Mouse (Mus musculus) C2C12 (cell line): Measurements from ENCODE around the gene Olfr1392. TPM values are rescaled to one million over a fixed set of nuclear protein-coding genes. Genes with fewer than 3 reads are reported as not detected.

Experiments used
- H3K27me3 ChIP-seq: one replicate; pipeline ENCODE4 v1.6.1; 2011; ENCODE audit not compliant: control insufficient read depth, insufficient read depth, insufficient read length
- H3K36me3 ChIP-seq: one replicate; pipeline ENCODE4 v1.6.1; 2011; ENCODE audit not compliant: control insufficient read depth, insufficient read depth
- H3K4me3 ChIP-seq: one replicate; pipeline ENCODE4 v1.5.1; 2011; ENCODE audit warnings: mild to moderate bottlenecking, control low read depth; ENCODE audit not compliant: poor library complexity, insufficient read depth, severe bottlenecking
- H3K79me2 ChIP-seq: one replicate; pipeline ENCODE4 v1.6.1; 2011; ENCODE audit not compliant: control insufficient read depth, insufficient read depth
- H3K79me3 ChIP-seq: one replicate; pipeline ENCODE4 v1.6.1; 2011; ENCODE audit warnings: low read depth, control low read depth
- H3ac ChIP-seq: one replicate; pipeline ENCODE3; 2011; ENCODE audit warnings: low read depth; ENCODE audit not compliant: control insufficient read depth, insufficient read length
- CEBPB ChIP-seq: IDR thresholded peaks from one replicate; pipeline ENCODE4 v1.6.1; 2011; ENCODE audit warnings: low read depth, mild to moderate bottlenecking, control low read depth, moderate library complexity
- CTCF ChIP-seq: IDR thresholded peaks from one replicate; pipeline ENCODE4 v1.5.1; 2011; ENCODE audit not compliant: control insufficient read depth, insufficient read depth, insufficient read length
- FOSL1 ChIP-seq: IDR thresholded peaks from one replicate; pipeline ENCODE4 v1.8.0; 2011; ENCODE audit warnings: mild to moderate bottlenecking, low read length; ENCODE audit not compliant: poor library complexity, insufficient read depth, severe bottlenecking
- MAX ChIP-seq: IDR thresholded peaks from one replicate; pipeline ENCODE4 v1.6.1; 2011; ENCODE audit warnings: mild to moderate bottlenecking, control low read depth
- MYOD1 ChIP-seq: IDR thresholded peaks from one replicate; pipeline ENCODE4 v1.6.1; 2011; ENCODE audit warnings: low read depth; ENCODE audit not compliant: control insufficient read depth, insufficient read length
- MYOG ChIP-seq: IDR thresholded peaks from one replicate; pipeline ENCODE4 v1.6.1; 2011; ENCODE audit not compliant: control insufficient read depth, insufficient read length; ENCODE audit errors: extremely low read depth
- USF1 ChIP-seq: IDR thresholded peaks from one replicate; pipeline ENCODE4 v1.6.1; 2011; ENCODE audit warnings: low read depth, mild to moderate bottlenecking, control low read depth, moderate library complexity
- polyA plus RNA-seq: library from polyadenylated mRNA; unstranded; fragments of >200 nt; fragmentation: generic; extraction: Trizol; gene quantifications from one replicate; pipeline ENCODE4 v1.2.1, GENCODE M21; 2012; ENCODE audit warnings: missing spikeins

The Olfr1392 gene
- polyA plus RNA-seq, 1 experiment, result not detected

DNA sequence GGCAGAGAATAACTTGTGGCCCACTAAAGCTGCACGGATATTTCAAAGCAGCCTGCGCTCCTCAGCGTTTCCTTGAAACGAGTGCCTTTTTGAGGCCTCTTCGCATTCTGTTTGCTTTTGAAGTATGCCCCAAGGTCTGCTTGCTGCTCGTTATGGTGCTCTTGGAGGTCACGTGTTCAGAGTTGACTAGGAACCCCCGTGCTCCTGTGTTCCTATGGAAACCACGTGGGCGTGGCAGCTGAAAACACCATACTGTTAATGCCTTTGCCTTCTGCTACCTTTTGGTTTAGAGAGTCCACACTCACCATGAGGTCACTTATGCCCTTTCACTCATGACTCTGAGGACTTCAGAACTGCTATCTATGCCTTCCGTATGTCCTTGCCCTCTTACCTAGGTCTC lies 20.5 kb upstream of the Olfr1392 start:
- Histone ChIP-seq H3K79me2 (peaks cover 28% of the 10 kb centered on the region), H3K36me3 (peaks cover 39% of the 10 kb centered on the region)
- TF ChIP-seq MYOD1, result no peak
- no peak for TF ChIP-seq FOSL1
- no peak for TF ChIP-seq CEBPB
- no peak for TF ChIP-seq MYOG
- TF ChIP-seq USF1, result no peak
- TF ChIP-seq CTCF, result no peak
- TF ChIP-seq MAX, result no peak

GRCm38 (mm10) chr11:49265101-49265500 lies 20.0 kb upstream of the Olfr1392 start:
- peaks cover 23% of the 10 kb centered on the region for H3K79me2 ChIP-seq
- no peak overlapping the region for H3K4me3 ChIP-seq
- H3K79me3 ChIP-seq, result peaks cover 4% of the 10 kb centered on the region
- TF ChIP-seq MYOG (no peak), USF1 (no peak), MYOD1 (no peak)
- no peak overlapping the region for H3ac ChIP-seq
- H3K27me3 ChIP-seq, result no peaks in the 10 kb centered on the region
- peaks cover 34% of the 10 kb centered on the region for H3K36me3 ChIP-seq

More for the DNA sequence above, 20.5 kb upstream of the Olfr1392 start:
- no peak overlapping the region for H3K4me3 ChIP-seq
- no peaks in the 10 kb centered on the region for H3K27me3 ChIP-seq
- H3ac ChIP-seq, result no peak overlapping the region
- peaks cover 4% of the 10 kb centered on the region for H3K79me3 ChIP-seq

GRCm38 (mm10) chr11:49266671-49267070 lies 18.4 kb upstream of the Olfr1392 start:
- H3K79me3 ChIP-seq, result peaks cover 2% of the 10 kb centered on the region
- H3K27me3 ChIP-seq, result no peaks in the 10 kb centered on the region
- peaks cover 8% of the 10 kb centered on the region for H3K79me2 ChIP-seq
- no peak overlapping the region for H3ac ChIP-seq
- TF ChIP-seq MAX (no peak), CTCF (no peak), USF1 (no peak), CEBPB (no peak), FOSL1 (no peak), MYOG (no peak), MYOD1 (no peak)
- no peak overlapping the region for H3K4me3 ChIP-seq
- H3K36me3 ChIP-seq, result peaks cover 19% of the 10 kb centered on the region

- H3K79me3 ChIP-seq, result peaks cover 1% of the 10 kb centered on the region
These were observed 17.8 kb upstream of the Olfr1392 start for GRCm38 (mm10) chr11:49267316-49267715.

DNA sequence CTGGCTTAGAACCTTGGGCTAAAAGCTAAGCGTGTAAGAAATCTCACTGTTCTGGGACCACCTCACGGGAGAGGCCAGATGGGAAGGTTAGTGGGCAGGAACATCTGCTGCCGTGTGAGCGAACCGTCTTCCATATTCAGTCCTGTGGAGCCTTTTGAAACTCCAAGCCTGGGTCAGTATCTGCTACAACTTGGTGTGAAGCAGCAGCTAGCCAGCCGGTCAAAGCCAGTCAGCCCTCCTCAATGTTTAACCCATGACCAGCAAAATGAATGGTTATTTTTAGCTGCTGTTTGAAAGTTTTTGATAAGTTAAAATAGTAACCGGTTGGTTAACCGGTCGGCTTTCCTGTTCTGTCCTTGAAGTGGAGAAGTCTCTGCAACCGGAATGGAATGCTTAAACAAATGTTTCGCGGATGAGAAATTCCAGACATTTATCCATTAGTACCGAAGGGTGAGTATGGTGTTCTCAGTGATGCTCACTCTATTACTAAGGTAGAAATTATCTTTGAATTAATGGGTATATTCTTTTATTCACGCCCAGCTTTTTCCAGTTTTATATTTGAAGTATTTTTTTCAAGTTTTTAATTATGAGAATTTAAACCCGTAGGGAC lies 17.0 kb upstream of the Olfr1392 start:
- Histone ChIP-seq H3K27me3 (no peaks in the 10 kb centered on the region), H3K4me3 (no peak overlapping the region), H3K79me3 (peaks cover 1% of the 10 kb centered on the region), H3ac (no peak overlapping the region), H3K36me3 (peaks cover 5% of the 10 kb centered on the region), H3K79me2 (no peaks in the 10 kb centered on the region)
- TF ChIP-seq CEBPB (no peak), MAX (no peak), MYOG (no peak), FOSL1 (no peak), CTCF (no peak), MYOD1 (no peak), USF1 (no peak)

More at GRCm38 (mm10) chr11:49267316-49267715, 17.8 kb upstream of the Olfr1392 start:
- peaks cover 12% of the 10 kb centered on the region for H3K36me3 ChIP-seq
- peaks cover 1% of the 10 kb centered on the region for H3K79me2 ChIP-seq
- H3ac ChIP-seq, result no peak overlapping the region
- TF ChIP-seq MYOD1, result no peak
- TF ChIP-seq MYOG, result no peak
- no peak for TF ChIP-seq CEBPB
- TF ChIP-seq FOSL1, result no peak
- no peak for TF ChIP-seq MAX
- TF ChIP-seq CTCF, result no peak
- no peak for TF ChIP-seq USF1
- no peaks in the 10 kb centered on the region for H3K27me3 ChIP-seq
- no peak overlapping the region for H3K4me3 ChIP-seq

GRCm38 (mm10) chr11:49269761-49270160 lies 15.3 kb upstream of the Olfr1392 start:
- Histone ChIP-seq H3K79me3 (no peaks in the 10 kb centered on the region), H3K79me2 (no peaks in the 10 kb centered on the region), H3K4me3 (no peak overlapping the region), H3K36me3 (no peaks in the 10 kb centered on the region), H3K27me3 (no peaks in the 10 kb centered on the region), H3ac (no peak overlapping the region)
- TF ChIP-seq MYOG, result no peak
- TF ChIP-seq MAX, result no peak
- no peak for TF ChIP-seq FOSL1
- no peak for TF ChIP-seq USF1
- no peak for TF ChIP-seq MYOD1
- no peak for TF ChIP-seq CEBPB
- no peak for TF ChIP-seq CTCF
